Mouse (Mus musculus): ENCODE results near the gene Rabgap1l. TPM values are rescaled to one million over a fixed set of nuclear protein-coding genes. Genes with fewer than 3 reads are reported as not detected.
A peak's percentile ranks its signal among the peaks of the same experiment; 100 is the strongest.

Gene Rabgap1l
- total and polyA plus RNA-seq, 3 experiments: 12.9 to 325 (median 302) TPM

- no peaks in the 10 kb centered on the region for H3K9me3 ChIP-seq (replicated peaks)
- no peaks in the 10 kb centered on the region for H3K4me1 ChIP-seq (ENCODE audit: insufficient read depth, low read depth, low read length)
- peaks cover 10% of the 10 kb centered on the region for H3K36me3 ChIP-seq (replicated peaks)
- H3K4me3 ChIP-seq (ENCODE audit: low read depth, low read length): no peak overlapping the region
- ATAC-seq (ENCODE audit: extremely low read depth, insufficient number of reproducible peaks, low FRiP score, poor library complexity, severe bottlenecking) (no peak), DNase-seq (ENCODE audit: low spot score) (no peak)
- H3K27me3 ChIP-seq (ENCODE audit: insufficient read depth, low read length): no peaks in the 10 kb centered on the region
- TF ChIP-seq GATA2 (IDR thresholded peaks at IDR 0.05; ENCODE audit: borderline replicate concordance, low read depth, low read length): no peak
- 0 out of 2 replicates have a peak, but pooled peaks have one; percentile 39 for TF ChIP-seq CTCF (IDR thresholded peaks at IDR 0.05; ENCODE audit: low read depth, low read length)
- TF ChIP-seq TAL1 (conservative IDR thresholded peaks at IDR 0.05; ENCODE audit: low read depth, low read length): no peak
These were observed 393.6 kb downstream of the Rabgap1l start for GRCm38 (mm10) chr1:160399428-160399827.

DNA sequence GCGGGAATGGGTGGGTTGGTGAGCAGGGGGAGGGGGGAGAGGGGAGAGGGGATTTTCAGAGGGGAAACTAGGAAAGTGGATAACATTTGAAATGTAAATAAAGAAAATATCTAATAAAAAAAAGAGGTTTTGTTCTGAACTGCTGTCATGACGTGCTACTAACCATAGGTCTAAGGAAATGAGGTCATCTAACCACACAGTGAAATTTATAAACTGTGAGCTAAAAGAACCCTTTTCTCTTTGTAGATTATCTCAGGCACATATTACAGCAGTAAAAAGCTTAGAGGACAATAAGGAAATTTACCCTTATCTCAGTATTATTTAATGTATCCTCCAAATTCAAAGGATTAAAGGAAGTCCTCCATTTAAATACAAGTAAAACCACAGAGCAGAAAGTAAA, 396.0 kb downstream of the Rabgap1l start:
- Histone ChIP-seq H3K36me3 (replicated peaks) (peaks cover 2% of the 10 kb centered on the region), H3K4me1 (ENCODE audit: insufficient read depth, low read depth, low read length) (no peaks in the 10 kb centered on the region), H3K4me3 (ENCODE audit: low read depth, low read length) (no peak overlapping the region), H3K9me3 (replicated peaks) (no peaks in the 10 kb centered on the region), H3K27me3 (ENCODE audit: insufficient read depth, low read length) (no peaks in the 10 kb centered on the region)
- no peak for ATAC-seq (ENCODE audit: extremely low read depth, insufficient number of reproducible peaks, low FRiP score, poor library complexity, severe bottlenecking)
- DNase-seq (ENCODE audit: low spot score): no peak
- no peak for TF ChIP-seq TAL1 (conservative IDR thresholded peaks at IDR 0.05; ENCODE audit: low read depth, low read length)
- TF ChIP-seq GATA2 (IDR thresholded peaks at IDR 0.05; ENCODE audit: borderline replicate concordance, low read depth, low read length): no peak
- TF ChIP-seq CTCF (IDR thresholded peaks at IDR 0.05; ENCODE audit: low read depth, low read length): no peak
- TF ChIP-seq GATA1 (IDR thresholded peaks at IDR 0.05; ENCODE audit: borderline replicate concordance, low read length): no peak
- no peak for TF ChIP-seq POLR2AphosphoS5 (IDR thresholded peaks at IDR 0.05; ENCODE audit: insufficient replicate concordance, low read depth, low read length)

DNA sequence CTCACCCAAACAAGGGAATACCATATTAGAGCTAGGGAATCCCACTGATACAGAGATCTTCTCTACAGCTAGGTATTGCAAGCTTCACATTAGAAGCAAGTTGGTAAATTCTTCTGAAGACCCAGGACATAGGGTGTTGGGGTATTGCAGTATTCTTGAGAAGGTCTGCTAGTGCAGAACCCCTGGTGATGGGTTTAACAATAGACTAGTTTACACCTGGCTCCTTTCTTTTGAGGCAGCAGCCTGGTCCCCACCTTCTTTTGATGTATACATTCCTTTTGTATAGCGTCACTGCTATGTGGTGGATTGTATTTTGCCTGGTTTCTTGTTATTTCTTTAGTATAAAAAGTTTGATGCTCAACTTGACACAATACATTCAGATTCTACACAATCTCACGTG, 405.6 kb downstream of the Rabgap1l start:
- Histone ChIP-seq H3K27me3 (ENCODE audit: insufficient read depth, low read length) (no peaks in the 10 kb centered on the region), H3K4me3 (ENCODE audit: low read depth, low read length) (no peak overlapping the region), H3K9me3 (replicated peaks) (no peaks in the 10 kb centered on the region), H3K4me1 (ENCODE audit: insufficient read depth, low read depth, low read length) (no peaks in the 10 kb centered on the region), H3K36me3 (replicated peaks) (peaks cover 9% of the 10 kb centered on the region)
- ATAC-seq (ENCODE audit: extremely low read depth, insufficient number of reproducible peaks, low FRiP score, poor library complexity, severe bottlenecking) (no peak), DNase-seq (ENCODE audit: low spot score) (no peak)
- TF ChIP-seq POLR2AphosphoS5 (IDR thresholded peaks at IDR 0.05; ENCODE audit: insufficient replicate concordance, low read depth, low read length) (no peak), CTCF (IDR thresholded peaks at IDR 0.05; ENCODE audit: low read depth, low read length) (no peak), GATA1 (IDR thresholded peaks at IDR 0.05; ENCODE audit: borderline replicate concordance, low read length) (no peak), TAL1 (conservative IDR thresholded peaks at IDR 0.05; ENCODE audit: low read depth, low read length) (no peak), GATA2 (IDR thresholded peaks at IDR 0.05; ENCODE audit: borderline replicate concordance, low read depth, low read length) (no peak)

DNA sequence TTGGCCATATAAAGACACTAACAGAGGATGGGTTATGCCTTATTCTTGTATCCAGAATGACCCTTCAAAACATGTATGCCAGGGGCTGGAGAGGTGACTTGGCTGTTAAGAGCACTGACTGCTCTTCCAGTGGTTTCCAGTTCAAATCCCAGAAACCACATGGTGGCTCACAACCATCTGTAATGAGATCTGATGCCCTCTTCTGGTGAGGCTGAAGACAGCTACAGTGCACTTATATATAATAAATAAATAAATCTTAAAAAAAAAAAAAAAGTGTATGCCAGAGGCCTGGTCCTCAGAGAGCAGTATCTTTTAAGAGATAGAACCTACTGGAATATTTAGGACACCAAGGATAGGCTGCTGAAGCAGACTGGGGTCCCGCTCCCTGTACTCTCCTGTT, 414.6 kb downstream of the Rabgap1l start:
- ATAC-seq (ENCODE audit: extremely low read depth, insufficient number of reproducible peaks, low FRiP score, poor library complexity, severe bottlenecking) (no peak), DNase-seq (ENCODE audit: low spot score) (no peak)
- Histone ChIP-seq H3K27me3 (ENCODE audit: insufficient read depth, low read length) (no peaks in the 10 kb centered on the region), H3K36me3 (replicated peaks) (peaks cover 8% of the 10 kb centered on the region), H3K4me3 (ENCODE audit: low read depth, low read length) (no peak overlapping the region), H3K4me1 (ENCODE audit: insufficient read depth, low read depth, low read length) (peaks cover 1% of the 10 kb centered on the region; the same call in 1 of the 2 replicates), H3K9me3 (replicated peaks) (peaks cover 5% of the 10 kb centered on the region; the same call in 1 of the 2 replicates)
- TF ChIP-seq GATA2 (IDR thresholded peaks at IDR 0.05; ENCODE audit: borderline replicate concordance, low read depth, low read length) (no peak), GATA1 (IDR thresholded peaks at IDR 0.05; ENCODE audit: borderline replicate concordance, low read length) (no peak), POLR2AphosphoS5 (IDR thresholded peaks at IDR 0.05; ENCODE audit: insufficient replicate concordance, low read depth, low read length) (no peak), TAL1 (conservative IDR thresholded peaks at IDR 0.05; ENCODE audit: low read depth, low read length) (no peak), CTCF (IDR thresholded peaks at IDR 0.05; ENCODE audit: low read depth, low read length) (no peak)

GRCm38 (mm10) chr1:160377337-160378336, 415.4 kb downstream of the Rabgap1l start:
- peaks cover 5% of the 10 kb centered on the region; the same call in 1 of the 2 replicates for H3K9me3 ChIP-seq (replicated peaks)
- no peaks in the 10 kb centered on the region for H3K27me3 ChIP-seq (ENCODE audit: insufficient read depth, low read length)
- H3K4me3 ChIP-seq (ENCODE audit: low read depth, low read length): no peak overlapping the region
- H3K4me1 ChIP-seq (ENCODE audit: insufficient read depth, low read depth, low read length): peaks cover 2% of the 10 kb centered on the region; the same call in 1 of the 2 replicates
- DNase-seq (ENCODE audit: low spot score) (no peak), ATAC-seq (ENCODE audit: extremely low read depth, insufficient number of reproducible peaks, low FRiP score, poor library complexity, severe bottlenecking) (no peak)
- TF ChIP-seq GATA2 (IDR thresholded peaks at IDR 0.05; ENCODE audit: borderline replicate concordance, low read depth, low read length) (no peak), GATA1 (IDR thresholded peaks at IDR 0.05; ENCODE audit: borderline replicate concordance, low read length) (no peak), POLR2AphosphoS5 (IDR thresholded peaks at IDR 0.05; ENCODE audit: insufficient replicate concordance, low read depth, low read length) (no peak), TAL1 (conservative IDR thresholded peaks at IDR 0.05; ENCODE audit: low read depth, low read length) (no peak), CTCF (IDR thresholded peaks at IDR 0.05; ENCODE audit: low read depth, low read length) (no peak)
- peaks cover 9% of the 10 kb centered on the region for H3K36me3 ChIP-seq (replicated peaks)

DNA sequence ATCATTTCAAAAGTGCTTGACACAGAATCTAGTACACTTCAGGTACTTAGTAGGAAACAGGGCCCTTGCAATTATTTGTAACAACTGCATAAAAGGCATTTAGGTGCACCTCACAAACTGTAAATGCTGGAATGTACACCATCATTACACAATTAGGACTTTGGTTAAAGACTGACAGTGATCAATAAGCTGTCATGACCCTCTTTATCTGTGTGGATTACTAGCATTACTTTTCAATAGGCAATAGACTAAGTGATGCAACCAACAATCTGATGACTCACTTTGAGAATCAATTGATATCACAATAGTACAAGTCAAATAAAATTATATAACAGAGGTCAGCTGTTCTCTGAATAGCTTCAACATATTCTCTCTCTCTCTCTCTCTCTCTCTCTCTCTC, 418.5 kb downstream of the Rabgap1l start:
- no peak overlapping the region for H3K4me3 ChIP-seq (ENCODE audit: low read depth, low read length)
- peaks cover 2% of the 10 kb centered on the region for H3K36me3 ChIP-seq (replicated peaks)
- H3K9me3 ChIP-seq (replicated peaks): no peaks in the 10 kb centered on the region
- peaks cover 4% of the 10 kb centered on the region; the same call in 1 of the 2 replicates for H3K4me1 ChIP-seq (ENCODE audit: insufficient read depth, low read depth, low read length)
- DNase-seq (ENCODE audit: low spot score) (no peak), ATAC-seq (ENCODE audit: extremely low read depth, insufficient number of reproducible peaks, low FRiP score, poor library complexity, severe bottlenecking) (no peak)
- H3K27me3 ChIP-seq (ENCODE audit: insufficient read depth, low read length): no peaks in the 10 kb centered on the region
- no peak for TF ChIP-seq POLR2AphosphoS5 (IDR thresholded peaks at IDR 0.05; ENCODE audit: insufficient replicate concordance, low read depth, low read length)
- no peak for TF ChIP-seq GATA1 (IDR thresholded peaks at IDR 0.05; ENCODE audit: borderline replicate concordance, low read length)
- no peak for TF ChIP-seq GATA2 (IDR thresholded peaks at IDR 0.05; ENCODE audit: borderline replicate concordance, low read depth, low read length)
- no peak for TF ChIP-seq TAL1 (conservative IDR thresholded peaks at IDR 0.05; ENCODE audit: low read depth, low read length)
- TF ChIP-seq CTCF (IDR thresholded peaks at IDR 0.05; ENCODE audit: low read depth, low read length): no peak

Measured in G1E (cell line).